Mouse (Mus musculus) bone marrow, adult 2 months (tissue): ENCODE results near the gene Xk.

Experiments used
- CTCF ChIP-seq: fragments of 200-500 bp; IDR thresholded peaks from 2 replicates; pipeline ENCODE4 v1.5.1; 2011; ENCODE audit warnings: low read length, control low read depth; ENCODE audit not compliant: control insufficient read depth, insufficient read depth
- POLR2A ChIP-seq: fragments of 200-500 bp; IDR thresholded peaks from 2 replicates; pipeline ENCODE4 v1.6.1; 2011; ENCODE audit warnings: low read depth, mild to moderate bottlenecking, control low read depth, low read length, borderline replicate concordance; ENCODE audit not compliant: control insufficient read depth

- TF ChIP-seq POLR2A (no peak), CTCF (no peak)
Observed at GRCm38 (mm10) chrX:9273377-9274002, 934 bp downstream of the Xk start.
